ENCODE assay signal across 8 mouse cellular contexts in genomic region chr16:11175489-11176207, GRCm38 (mm10). TPM values are rescaled to one million over a fixed set of nuclear protein-coding genes. Genes with fewer than 3 reads are reported as not detected.
DNase-seq lines count a peak whose midpoint lies in the region; ATAC-seq and TF ChIP-seq lines count a peak whose summit lies in the region.

No protein-coding gene starts in this region.

- H3K4me1 ChIP-seq in thymus, adult 2 months (replicated peaks; ENCODE audit: control insufficient read depth, insufficient read depth, low read length), result peaks cover 12% of the 10 kb centered on the region
- no peaks in the 10 kb centered on the region; the same call in none of the 2 replicates for H3K4me1 ChIP-seq in intestine, embryonic 14.5 days (replicated peaks; ENCODE audit: control insufficient read depth, insufficient read depth, low read length)
- H3K4me1 ChIP-seq in limb, embryonic 14.5 days (ENCODE audit: control insufficient read depth, insufficient read depth, low read length), result peaks cover 9% of the 10 kb centered on the region; the same call in 1 of the 2 replicates
- H3K4me1 ChIP-seq in midbrain, embryonic 14.5 days (ENCODE audit: control insufficient read depth, insufficient read depth, low read length), result peaks cover 14% of the 10 kb centered on the region

- H3K9me3 ChIP-seq in intestine, embryonic 14.5 days (ENCODE audit: control insufficient read depth, low read length), result no peaks in the 10 kb centered on the region
- H3K9me3 ChIP-seq in limb, embryonic 14.5 days (ENCODE audit: control insufficient read depth, low read length), result no peaks in the 10 kb centered on the region
- H3K9me3 ChIP-seq in midbrain, embryonic 14.5 days (ENCODE audit: control insufficient read depth, low read length), result no peaks in the 10 kb centered on the region

- DNase-seq in thymus, adult 2 months, result peak; percentile 60
- DNase-seq in thymus, postnatal 4 days, result no peak
- peak; percentile 85 for DNase-seq in embryo, embryonic 10.5 days (ENCODE audit: low spot score)
- peak; percentile 31 to 69 for DNase-seq in gastrocnemius, postnatal 4 days (ENCODE audit: low spot score in 2 of 2)
- peak; percentile 81 for DNase-seq in intestine, embryonic 14.5 days (ENCODE audit: low spot score)
- DNase-seq in limb, embryonic 14.5 days (ENCODE audit: low spot score), result peak; percentile 72
- peak; percentile 71 for DNase-seq in midbrain, embryonic 14.5 days
- peak; percentile 62 for DNase-seq in splenic B cell, adult 2 months (ENCODE audit: low read depth, low spot score)

- H3K9ac ChIP-seq in intestine, embryonic 14.5 days (ENCODE audit: low read length), result peak overlapping the region; percentile 85
- peak overlapping the region; percentile 77 for H3K9ac ChIP-seq in limb, embryonic 14.5 days (ENCODE audit: low read depth, low read length, severe bottlenecking)
- peak overlapping the region; percentile 74 for H3K9ac ChIP-seq in midbrain, embryonic 14.5 days (replicated peaks; ENCODE audit: low read length)

- H3K27ac ChIP-seq in thymus, adult 2 months (ENCODE audit: control insufficient read depth, insufficient read depth, low read length), result peak overlapping the region; percentile 36
- peak overlapping the region; percentile 84 for H3K27ac ChIP-seq in intestine, embryonic 14.5 days (ENCODE audit: low read depth)
- peak overlapping the region; percentile 81 for H3K27ac ChIP-seq in limb, embryonic 14.5 days (replicated peaks; ENCODE audit: low read depth, low read length)
- peak overlapping the region; percentile 83 for H3K27ac ChIP-seq in midbrain, embryonic 14.5 days (replicated peaks; ENCODE audit: low read depth, low read length)

- H3K4me2 ChIP-seq in intestine, embryonic 14.5 days (ENCODE audit: low read length), result peak overlapping the region; percentile 84
- peak overlapping the region; percentile 88 for H3K4me2 ChIP-seq in limb, embryonic 14.5 days (replicated peaks; ENCODE audit: low read depth, low read length, severe bottlenecking)
- H3K4me2 ChIP-seq in midbrain, embryonic 14.5 days (ENCODE audit: low read length), result peak overlapping the region; percentile 82

- under 1% methylated on average over 72 of the region's 72 CpGs for WGBS in thymus, adult 2 months
- under 1% methylated on average over 70 of the region's 72 CpGs for WGBS in intestine, embryonic 14.5 days
- WGBS in limb, embryonic 14.5 days, result under 1% methylated on average over 47 of the region's 72 CpGs
- under 1% methylated on average over 72 of the region's 72 CpGs for WGBS in midbrain, embryonic 14.5 days

- peak overlapping the region; percentile 70 for H3K4me3 ChIP-seq in thymus, adult 2 months (ENCODE audit: control insufficient read depth, insufficient read depth, low read length)
- peak overlapping the region; percentile 97 for H3K4me3 ChIP-seq in intestine, embryonic 14.5 days (ENCODE audit: low read depth, low read length)
- peak overlapping the region; percentile 94 for H3K4me3 ChIP-seq in limb, embryonic 14.5 days (replicated peaks; ENCODE audit: low read length)
- H3K4me3 ChIP-seq in midbrain, embryonic 14.5 days (replicated peaks; ENCODE audit: low read depth, low read length), result peak overlapping the region; percentile 85

- no peak for TF ChIP-seq CTCF in thymus, adult 2 months (IDR thresholded peaks at IDR 0.05; ENCODE audit: borderline replicate concordance, control insufficient read depth, extremely low read depth, insufficient read depth, low read length, poor library complexity)

- no peaks in the 10 kb centered on the region for H3K27me3 ChIP-seq in thymus, adult 2 months (ENCODE audit: control insufficient read depth, insufficient read depth, low read length)
- no peaks in the 10 kb centered on the region for H3K27me3 ChIP-seq in intestine, embryonic 14.5 days (replicated peaks; ENCODE audit: control insufficient read depth, insufficient read depth, low read length)
- no peaks in the 10 kb centered on the region for H3K27me3 ChIP-seq in limb, embryonic 14.5 days (ENCODE audit: control insufficient read depth, insufficient read depth, low read length)
- no peaks in the 10 kb centered on the region; the same call in 1 of the 2 replicates for H3K27me3 ChIP-seq in midbrain, embryonic 14.5 days (ENCODE audit: control insufficient read depth, insufficient read depth, low read length)
- H3K27me3 ChIP-seq in splenic B cell, adult 2 months (ENCODE audit: control insufficient read depth, insufficient read depth, low read length, poor library complexity, severe bottlenecking), result no peaks in the 10 kb centered on the region

- no peak for TF ChIP-seq POLR2A in thymus, adult 2 months (IDR thresholded peaks at IDR 0.05; ENCODE audit: control insufficient read depth, extremely low read depth, insufficient read depth, low read length, poor library complexity)
- TF ChIP-seq POLR2A in limb, embryonic 14.5 days (IDR thresholded peaks at IDR 0.05; ENCODE audit: borderline replicate concordance, extremely low read depth, insufficient read depth, insufficient read length), result no peak

- ATAC-seq in intestine, embryonic 14.5 days (replicated peaks; ENCODE audit: low FRiP score, low TSS enrichment, low read depth), result peak; percentile 69
- peak; percentile 39 for ATAC-seq in limb, embryonic 14.5 days (ENCODE audit: low FRiP score, low read depth)
- peak; percentile 74 for ATAC-seq in midbrain, embryonic 14.5 days (ENCODE audit: low FRiP score, low TSS enrichment)

- no peaks in the 10 kb centered on the region for H3K36me3 ChIP-seq in thymus, adult 2 months (ENCODE audit: control insufficient read depth, insufficient read depth, low read length)
- no peaks in the 10 kb centered on the region for H3K36me3 ChIP-seq in intestine, embryonic 14.5 days (ENCODE audit: control insufficient read depth, insufficient read depth, low read length)
- no peaks in the 10 kb centered on the region for H3K36me3 ChIP-seq in limb, embryonic 14.5 days (ENCODE audit: control insufficient read depth, insufficient read depth, low read length)
- H3K36me3 ChIP-seq in midbrain, embryonic 14.5 days (ENCODE audit: control insufficient read depth, insufficient read depth, low read length), result no peaks in the 10 kb centered on the region
- H3K36me3 ChIP-seq in splenic B cell, adult 2 months (ENCODE audit: control insufficient read depth, insufficient read depth, low read length, poor library complexity, severe bottlenecking), result peaks cover 2% of the 10 kb centered on the region; the same call in 1 of the 2 replicates

RNA-seq across cellular contexts. Expression of gene Zc3h7a, which starts 0.5 kb away (rescaled TPM):
- polyA plus RNA-seq in thymus, adult 2 months (2012; rRNA removed), result 114 and 116 TPM in 2 replicates
- total RNA-seq in gastrocnemius, postnatal 4 days (2021), result 10 to 100 TPM; 50.3 to 67.3 TPM
- polyA plus RNA-seq in intestine, embryonic 14.5 days (2014; fragmentation: Nextera tagmentation; extraction: Ambion mirVana), result 94.7 and 107 TPM in 2 replicates
- 191 and 218 TPM in 2 replicates for polyA plus RNA-seq in limb, embryonic 14.5 days (2012; rRNA removed)
- 94.9 and 105 TPM in 2 replicates for polyA plus RNA-seq in limb, embryonic 14.5 days (2014; fragmentation: Nextera tagmentation; extraction: Ambion mirVana)
- polyA plus RNA-seq in midbrain, embryonic 14.5 days (2014; fragmentation: Nextera tagmentation; extraction: Ambion mirVana), result 62.6 and 80.2 TPM in 2 replicates

RNA-seq across cellular contexts. Expression of gene Rsl1d1, which starts 27.5 kb away (rescaled TPM):
- polyA plus RNA-seq in thymus, adult 2 months (2012; rRNA removed), result 10.7 and 12.0 TPM in 2 replicates
- 10 to 100 TPM; 65.5 to 69.5 TPM for total RNA-seq in gastrocnemius, postnatal 4 days (2021)
- 216 and 230 TPM in 2 replicates for polyA plus RNA-seq in intestine, embryonic 14.5 days (2014; fragmentation: Nextera tagmentation; extraction: Ambion mirVana)
- polyA plus RNA-seq in limb, embryonic 14.5 days (2012; rRNA removed), result 50.2 and 82.0 TPM in 2 replicates
- polyA plus RNA-seq in limb, embryonic 14.5 days (2014; fragmentation: Nextera tagmentation; extraction: Ambion mirVana), result 176 and 181 TPM in 2 replicates
- polyA plus RNA-seq in midbrain, embryonic 14.5 days (2014; fragmentation: Nextera tagmentation; extraction: Ambion mirVana), result 139 and 167 TPM in 2 replicates

RNA-seq across cellular contexts. Expression of gene Txndc11, which starts 41.2 kb away (rescaled TPM):
- 34.5 and 35.1 TPM in 2 replicates for polyA plus RNA-seq in thymus, adult 2 months (2012; rRNA removed)
- total RNA-seq in gastrocnemius, postnatal 4 days (2021), result 10 to 100 TPM; 21.0 to 24.6 TPM
- polyA plus RNA-seq in intestine, embryonic 14.5 days (2014; fragmentation: Nextera tagmentation; extraction: Ambion mirVana), result 34.8 and 39.2 TPM in 2 replicates
- 36.9 and 41.7 TPM in 2 replicates for polyA plus RNA-seq in limb, embryonic 14.5 days (2012; rRNA removed)
- polyA plus RNA-seq in limb, embryonic 14.5 days (2014; fragmentation: Nextera tagmentation; extraction: Ambion mirVana), result 45.0 and 47.9 TPM in 2 replicates
- polyA plus RNA-seq in midbrain, embryonic 14.5 days (2014; fragmentation: Nextera tagmentation; extraction: Ambion mirVana), result 28.7 and 34.6 TPM in 2 replicates
